Mouse (Mus musculus) cerebellum, adult 2 months (tissue): ENCODE data around the gene Slc26a9.

Experiments
- CTCF ChIP-seq: fragments of 200-500 bp; IDR thresholded peaks from 2 replicates; pipeline ENCODE4 v1.5.1; 2011; ENCODE audit warnings: low read depth, mild to moderate bottlenecking, control low read depth, low read length, moderate library complexity, borderline replicate concordance; ENCODE audit not compliant: insufficient read depth
- POLR2A ChIP-seq: fragments of 200-500 bp; IDR thresholded peaks from 2 replicates; pipeline ENCODE4 v1.6.1; 2011; ENCODE audit warnings: low read length, control low read depth, borderline replicate concordance; ENCODE audit not compliant: insufficient read depth

DNA sequence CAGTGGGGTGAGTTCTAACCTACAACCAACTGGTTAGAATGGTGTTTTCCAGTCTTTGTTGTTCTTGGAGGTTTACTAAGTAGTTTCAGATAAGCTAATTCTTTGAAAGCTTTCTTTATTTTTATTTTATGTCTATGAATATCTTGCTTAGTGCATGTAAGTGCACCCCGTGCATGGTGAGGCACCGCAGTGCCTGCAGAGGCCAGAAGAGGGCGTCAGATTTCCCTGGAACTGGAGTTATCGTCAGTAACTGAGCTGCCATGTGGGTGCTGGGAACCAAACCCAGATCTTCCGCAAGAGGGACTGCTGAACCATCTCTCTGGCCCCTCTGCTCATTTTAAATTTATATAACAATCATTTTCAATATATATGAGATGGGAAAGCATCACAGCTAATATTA lies 42.4 kb upstream of the Slc26a9 start:
- TF ChIP-seq CTCF (no peak), POLR2A (no peak)
